Mouse (Mus musculus): ENCODE measurements around the gene Zfp804a.

DNA sequence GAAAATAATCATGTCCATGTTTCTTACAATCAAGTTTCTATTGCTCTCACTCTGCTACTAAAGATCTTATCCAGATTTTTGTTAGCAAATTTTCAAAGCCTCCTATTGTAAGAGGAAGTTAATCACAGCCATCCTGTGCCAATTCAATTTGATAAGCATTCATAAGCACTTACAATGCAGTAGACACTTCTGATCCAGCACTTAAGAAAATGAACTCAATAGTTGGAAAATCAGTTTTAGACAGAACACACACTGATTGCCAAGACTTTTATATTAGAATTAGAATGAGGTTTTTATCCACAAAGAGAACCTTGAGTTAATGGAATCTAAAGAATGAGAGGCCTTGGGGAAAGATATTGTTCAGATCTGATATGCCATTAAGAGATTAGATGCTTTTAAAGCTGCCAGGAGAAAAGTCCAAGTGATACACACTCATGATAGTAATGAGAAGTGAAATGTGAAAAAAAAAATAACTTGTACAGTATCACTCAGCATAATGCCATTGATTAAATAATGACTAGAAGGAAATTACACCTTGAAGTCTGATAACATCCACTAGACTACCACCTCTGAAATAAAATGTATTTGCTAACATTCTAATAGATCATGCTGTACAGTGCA is 194.0 kb downstream of the Zfp804a start:
- no peak for TF ChIP-seq TCF12 (IDR thresholded peaks at IDR 0.05; ENCODE audit: insufficient read depth, poor library complexity, severe bottlenecking)
- no peak for TF ChIP-seq POLR2A (IDR thresholded peaks at IDR 0.05; ENCODE audit: insufficient read length, low read depth)
- TF ChIP-seq MAX (IDR thresholded peaks at IDR 0.05; ENCODE audit: low read depth), result no peak
- TF ChIP-seq POLR2AphosphoS2 (IDR thresholded peaks at IDR 0.05; ENCODE audit: insufficient read length, low read depth), result no peak
- TF ChIP-seq SRF (IDR thresholded peaks at IDR 0.05; ENCODE audit: control insufficient read depth, insufficient read length, low read depth), result no peak
- TF ChIP-seq MYOG (IDR thresholded peaks at IDR 0.05; ENCODE audit: control insufficient read depth in 1 of 3, insufficient read depth in 1 of 3, insufficient read length in 2 of 3, low read depth in 2 of 3), result no peak

All from myocyte (in vitro differentiated cells).